Mouse (Mus musculus) intestine, embryonic 16.5 days (tissue): Measurements from ENCODE around the gene Gm10842. TPM values are rescaled to one million over a fixed set of nuclear protein-coding genes. Genes with fewer than 3 reads are reported as not detected.
"Not testable (repeated sequence)": the region's sequence is repeated elsewhere in the genome, so short reads cannot be mapped to it uniquely, and the experiment has no call there.

Source experiments
- ATAC-seq: fragments of 200-750 bp; cut with Nextera tagmentation; 2 replicates; pipeline ENCODE4 v1.8.0; 2017; ENCODE audit warnings: moderate TSS enrichment, moderate library complexity
- H3K27ac ChIP-seq: fragments of 300-500 bp; sonication (generic); 2 replicates; pipeline ENCODE4 v1.5.1; 2014; ENCODE audit warnings: mild to moderate bottlenecking, low read length
- H3K27me3 ChIP-seq: fragments of 300-500 bp; sonication (generic); replicated peaks from 2 replicates; pipeline ENCODE4 v1.6.1; 2014; ENCODE audit warnings: low read length, control low read depth, mixed read lengths; ENCODE audit not compliant: control insufficient read depth, insufficient read depth
- H3K36me3 ChIP-seq: fragments of 300-500 bp; sonication (generic); 2 replicates; pipeline ENCODE4 v1.6.1; 2014; ENCODE audit warnings: low read length, control low read depth; ENCODE audit not compliant: control insufficient read depth, insufficient read depth
- H3K4me1 ChIP-seq: fragments of 300-500 bp; sonication (generic); 2 replicates; pipeline ENCODE4 v1.6.1; 2014; ENCODE audit warnings: low read length, control low read depth, mixed read lengths; ENCODE audit not compliant: control insufficient read depth, insufficient read depth
- H3K4me2 ChIP-seq: fragments of 300-500 bp; sonication (generic); 2 replicates; pipeline ENCODE4 v1.6.1; 2014; ENCODE audit warnings: low read depth, low read length, control low read depth
- H3K4me3 ChIP-seq: fragments of 300-500 bp; sonication (generic); 2 replicates; pipeline ENCODE4 v1.5.1; 2014; ENCODE audit warnings: mild to moderate bottlenecking, low read length
- H3K9ac ChIP-seq: fragments of 300-500 bp; sonication (generic); 2 replicates; pipeline ENCODE4 v1.6.1; 2014; ENCODE audit warnings: low read depth, low read length
- H3K9me3 ChIP-seq: fragments of 300-500 bp; sonication (generic); 2 replicates; pipeline ENCODE4 v1.6.1; 2016; ENCODE audit warnings: low read length, control low read depth; ENCODE audit not compliant: control insufficient read depth
- WGBS: fragments of 180-500 bp; shearing (Covaris S2); extraction: QIAGEN DNeasy Blood & Tissue Kit; methylation state at CpG from one replicate; pipeline ENCODE4 v1.1.7; 2014; 5-methylcytosine and 5-hydroxymethylcytosine counted together
- polyA plus RNA-seq: library from polyadenylated mRNA; unstranded; fragments of >200 nt; fragmentation: Nextera tagmentation; extraction: Ambion mirVana; gene quantifications from 2 replicates; pipeline ENCODE4 v1.2.1, GENCODE M21; 2015

The Gm10842 gene
- polyA plus RNA-seq: not detected in 2 replicates

DNA sequence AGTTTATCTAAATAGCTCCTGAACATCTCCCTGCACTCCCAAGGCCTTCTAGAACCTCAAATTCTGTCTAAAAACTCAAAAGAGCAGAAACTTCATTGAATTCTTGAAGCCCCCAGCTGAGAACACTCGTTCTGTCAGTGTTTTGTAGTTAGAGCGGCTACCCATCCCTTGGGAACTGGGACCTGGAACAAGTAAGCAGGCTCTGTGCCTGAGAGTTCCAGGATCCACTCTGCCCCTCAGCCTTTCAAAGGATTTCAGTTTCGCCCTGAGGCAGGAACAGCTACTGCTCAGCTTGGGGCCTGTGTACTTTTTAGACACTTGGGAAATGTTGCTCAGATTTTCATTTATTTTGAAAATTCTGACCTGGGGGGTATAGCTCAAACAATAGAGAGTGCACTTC is at the start of gene Gm10842:
TSS of gene Gm10842 (plus strand) at position 301 of the 400 bp plus-strand sequence.
- Histone ChIP-seq H3K27ac (no peak within 1 kb of the TSS), H3K9ac (no peak within 1 kb of the TSS), H3K4me3 (no peak within 1 kb of the TSS), H3K27me3 (no peaks in the 10 kb centered on the region), H3K36me3 (no peaks in the 10 kb centered on the region), H3K4me1 (no peaks in the 10 kb centered on the region), H3K9me3 (no peaks in the 10 kb centered on the region), H3K4me2 (no peak within 1 kb of the TSS)
- 79% methylated on average over 3 of the region's 3 CpGs for WGBS
- no peak for ATAC-seq

DNA sequence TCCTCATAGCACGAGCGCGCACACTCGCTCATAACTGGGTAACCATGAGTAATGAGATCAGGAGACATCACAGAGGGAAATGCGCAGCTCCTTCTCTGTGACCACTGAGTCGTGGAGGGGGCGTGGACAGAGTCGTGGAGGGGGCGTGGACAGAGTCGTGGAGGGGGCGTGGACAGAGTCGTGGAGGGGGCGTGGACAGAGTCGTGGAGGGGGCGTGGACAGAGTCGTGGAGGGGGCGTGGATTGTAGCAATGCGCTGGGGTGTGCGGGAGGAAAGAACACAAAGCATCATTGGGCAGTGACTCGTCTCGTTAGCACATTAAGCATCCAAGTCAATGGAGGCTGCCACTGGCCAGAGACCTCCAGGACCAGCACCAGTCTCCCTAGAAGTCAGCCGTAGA is 34.2 kb upstream of the Gm10842 start:
- H3K27me3 ChIP-seq, H3K4me2 ChIP-seq, H3K4me1 ChIP-seq, H3K9ac ChIP-seq, H3K4me3 ChIP-seq, H3K27ac ChIP-seq, H3K9me3 ChIP-seq, H3K36me3 ChIP-seq, ATAC-seq: not testable (repeated sequence)
- WGBS: 75% methylated on average over 17 of the region's 22 CpGs

DNA sequence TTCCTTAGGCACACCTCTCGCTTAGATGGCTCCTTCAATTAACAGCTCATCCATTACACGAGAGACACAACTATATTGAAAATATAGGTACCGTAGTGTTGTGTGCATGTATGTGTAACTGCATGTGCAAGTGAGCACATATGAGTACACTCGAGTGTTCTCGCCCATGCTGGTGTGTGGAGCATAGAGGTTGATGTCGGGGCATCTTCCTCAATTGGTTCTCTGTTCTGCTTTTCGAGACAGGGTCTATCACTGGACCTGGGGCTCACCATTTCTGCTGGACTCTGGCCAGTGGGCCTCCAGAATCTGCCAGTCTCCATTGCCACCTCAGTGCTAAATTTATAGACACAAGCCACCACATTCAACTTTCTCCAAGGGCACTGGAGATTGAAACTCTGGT is 28.9 kb upstream of the Gm10842 start:
- WGBS: 85% methylated on average over 7 of the region's 7 CpGs
- no peaks in the 10 kb centered on the region for H3K9me3 ChIP-seq
- H3K27me3 ChIP-seq: no peaks in the 10 kb centered on the region
- no peak for ATAC-seq
- H3K4me3 ChIP-seq: no peak overlapping the region
- no peak overlapping the region for H3K9ac ChIP-seq
- no peaks in the 10 kb centered on the region for H3K4me1 ChIP-seq
- H3K36me3 ChIP-seq: no peaks in the 10 kb centered on the region
- H3K4me2 ChIP-seq: no peak overlapping the region
- no peak overlapping the region for H3K27ac ChIP-seq

DNA sequence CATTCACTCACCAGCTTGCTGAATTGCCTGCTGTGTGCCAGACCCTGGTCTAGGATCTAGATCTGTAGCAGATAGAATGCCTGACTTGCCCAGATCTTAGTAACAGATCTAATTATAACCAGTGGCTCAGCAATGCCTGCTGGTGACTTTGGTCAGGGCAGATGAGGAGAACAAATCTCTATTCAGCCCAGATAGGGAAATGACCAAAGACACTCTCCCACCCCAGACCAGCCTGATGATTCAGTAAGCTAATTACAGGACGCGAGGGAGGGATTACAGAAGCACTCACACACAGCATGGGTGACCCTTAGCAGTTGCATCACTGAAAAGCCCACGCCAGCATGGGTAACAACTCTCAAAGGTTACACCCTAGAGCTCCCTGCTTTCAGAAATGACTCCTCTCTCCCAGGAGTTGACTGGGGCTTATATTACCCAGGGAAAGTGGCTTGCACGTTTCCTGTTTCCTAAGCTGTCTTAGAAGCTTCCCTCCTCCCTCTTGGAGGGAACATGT is 26.1 kb upstream of the Gm10842 start:
- Histone ChIP-seq H3K9ac (no peak overlapping the region), H3K4me3 (no peak overlapping the region), H3K27me3 (no peaks in the 10 kb centered on the region), H3K4me2 (no peak overlapping the region), H3K9me3 (no peaks in the 10 kb centered on the region), H3K27ac (no peak overlapping the region), H3K4me1 (no peaks in the 10 kb centered on the region), H3K36me3 (no peaks in the 10 kb centered on the region)
- 29% methylated on average over 4 of the region's 4 CpGs for WGBS
- no peak for ATAC-seq

DNA sequence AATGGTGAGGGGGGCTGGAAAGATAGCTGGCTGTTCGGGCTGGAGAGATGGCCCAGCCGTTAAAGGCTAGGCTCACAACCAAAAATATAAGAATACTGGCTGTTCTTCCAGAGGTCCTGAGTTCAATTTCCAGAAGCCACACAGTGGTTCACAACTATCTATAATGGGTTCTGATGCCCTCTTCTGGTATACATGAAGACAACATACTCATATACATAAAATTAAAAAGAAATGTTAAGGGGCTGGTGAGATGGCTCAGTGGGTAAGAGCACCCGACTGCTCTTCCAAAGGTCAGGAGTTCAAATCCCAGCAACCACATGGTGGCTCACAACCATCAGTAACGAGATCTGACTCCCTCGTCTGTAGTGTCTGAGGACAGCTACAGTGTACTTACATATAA is 24.9 kb upstream of the Gm10842 start:
- not testable (repeated sequence) for H3K4me1 ChIP-seq, H3K27ac ChIP-seq, H3K4me3 ChIP-seq, H3K4me2 ChIP-seq, H3K27me3 ChIP-seq, H3K9ac ChIP-seq, ATAC-seq, H3K9me3 ChIP-seq, H3K36me3 ChIP-seq
- WGBS: 79% methylated on average over 5 of the region's 5 CpGs

DNA sequence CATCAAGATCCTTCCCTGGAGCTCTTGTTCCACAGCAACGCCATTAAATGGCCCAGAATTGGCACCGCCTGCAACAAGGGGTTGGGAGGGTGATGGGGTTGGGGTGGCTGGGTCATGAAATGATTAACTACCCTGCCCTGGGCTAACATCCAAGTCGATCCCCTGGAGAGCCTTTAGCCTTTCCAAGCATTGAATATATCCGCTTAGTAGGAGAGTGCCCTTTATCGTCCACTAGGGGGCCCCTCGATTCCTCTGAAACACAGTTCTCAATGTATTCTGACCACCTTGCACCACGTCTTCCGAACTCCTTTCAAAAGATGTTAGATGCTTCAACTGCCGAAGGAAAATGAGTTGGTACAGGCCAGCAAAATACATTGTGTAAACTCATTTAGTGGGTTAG is 22.7 kb upstream of the Gm10842 start:
- Histone ChIP-seq H3K27me3 (no peaks in the 10 kb centered on the region), H3K36me3 (no peaks in the 10 kb centered on the region), H3K27ac (no peak overlapping the region), H3K9ac (no peak overlapping the region), H3K9me3 (no peaks in the 10 kb centered on the region), H3K4me3 (no peak overlapping the region), H3K4me2 (no peak overlapping the region), H3K4me1 (peaks cover 10% of the 10 kb centered on the region)
- 11% methylated on average over 9 of the region's 9 CpGs for WGBS
- peak; percentile 32; the same call in 1 of the 2 replicates for ATAC-seq

DNA sequence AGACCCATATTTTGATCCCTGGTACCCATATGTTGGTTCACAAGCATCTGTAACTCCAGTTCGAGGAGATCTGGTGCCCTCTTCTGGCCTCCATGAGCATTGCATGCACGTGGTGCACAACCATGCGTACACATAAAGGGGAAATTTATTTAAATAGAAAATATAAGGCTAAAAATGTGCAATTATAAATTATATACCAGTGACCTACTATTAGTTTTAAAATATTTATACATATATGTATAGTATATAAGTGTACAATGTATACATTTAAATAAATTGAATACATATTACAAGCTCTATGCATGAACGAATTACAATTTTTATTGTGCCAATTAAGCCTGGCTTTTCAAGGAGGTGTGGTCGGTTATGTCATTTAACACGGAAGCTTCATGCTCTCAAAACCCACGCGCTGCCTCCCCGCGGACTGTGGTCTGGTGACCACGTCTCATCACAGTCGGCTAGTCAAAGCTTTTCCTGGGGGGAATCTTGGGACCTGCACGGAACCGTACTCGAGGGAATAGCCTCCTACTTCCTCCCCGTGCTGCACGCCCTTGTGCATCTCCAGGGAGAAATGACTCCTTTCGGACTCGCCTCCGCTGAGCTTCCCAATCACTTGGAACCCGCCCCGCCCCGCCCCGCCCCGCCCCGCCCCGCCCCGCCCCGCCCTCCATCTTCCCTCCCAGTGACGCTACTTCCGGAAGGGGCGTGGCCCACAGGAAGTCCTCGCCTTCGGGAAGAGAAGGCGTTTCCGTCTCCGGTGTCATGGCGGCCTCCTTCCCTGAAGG is 20.8 kb upstream of the Gm10842 start, which contains the start of gene Mettl2:
TSS of gene Mettl2 (plus strand) at position 691 of the 785 bp plus-strand sequence.
- H3K4me1 ChIP-seq: peaks cover 10% of the 10 kb centered on the region
- H3K9ac ChIP-seq: peak within 1 kb of the TSS; percentile 83
- peak; percentile 93 for ATAC-seq
- H3K9me3 ChIP-seq: no peaks in the 10 kb centered on the region
- H3K36me3 ChIP-seq: peaks cover 9% of the 10 kb centered on the region; the same call in 1 of the 2 replicates
- peak within 1 kb of the TSS; percentile 85 for H3K4me2 ChIP-seq
- no peaks in the 10 kb centered on the region for H3K27me3 ChIP-seq
- WGBS: 2% methylated on average over 29 of the region's 38 CpGs
- peak within 1 kb of the TSS; percentile 98 for H3K4me3 ChIP-seq
- H3K27ac ChIP-seq: peak within 1 kb of the TSS; percentile 79

DNA sequence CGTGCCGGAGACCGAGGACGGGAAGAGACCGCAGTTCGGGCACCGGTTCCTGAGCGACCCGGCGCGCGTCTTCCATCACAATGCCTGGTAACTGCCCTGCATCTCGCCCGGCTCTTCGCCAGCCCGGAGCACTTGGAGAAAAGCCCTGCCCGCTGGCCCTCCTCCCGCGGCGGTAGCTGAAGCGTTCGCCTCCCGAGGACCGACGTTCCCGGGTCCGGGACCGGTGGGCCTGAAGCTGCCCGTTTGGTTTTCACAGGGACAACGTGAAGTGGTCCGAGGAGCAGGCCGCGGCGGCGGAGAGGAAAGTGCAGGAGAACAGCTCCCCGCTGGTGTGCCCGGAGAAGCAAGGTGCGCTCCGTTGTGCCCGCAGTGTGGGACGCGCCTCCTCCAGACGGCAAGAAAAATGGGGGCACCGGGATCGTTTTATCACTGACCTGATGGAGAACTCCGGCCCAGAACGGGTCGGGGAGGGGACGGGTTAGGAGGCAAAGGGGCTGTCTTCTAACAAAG is 20.1 kb upstream of the Gm10842 start:
- peak; percentile 50 for ATAC-seq
- Histone ChIP-seq H3K4me3 (peak overlapping the region; percentile 98), H3K4me1 (peaks cover 10% of the 10 kb centered on the region), H3K36me3 (peaks cover 13% of the 10 kb centered on the region), H3K9me3 (no peaks in the 10 kb centered on the region), H3K9ac (peak overlapping the region; percentile 83), H3K27ac (no peak overlapping the region), H3K4me2 (peak overlapping the region; percentile 85), H3K27me3 (no peaks in the 10 kb centered on the region)
- under 1% methylated on average over 48 of the region's 49 CpGs for WGBS

DNA sequence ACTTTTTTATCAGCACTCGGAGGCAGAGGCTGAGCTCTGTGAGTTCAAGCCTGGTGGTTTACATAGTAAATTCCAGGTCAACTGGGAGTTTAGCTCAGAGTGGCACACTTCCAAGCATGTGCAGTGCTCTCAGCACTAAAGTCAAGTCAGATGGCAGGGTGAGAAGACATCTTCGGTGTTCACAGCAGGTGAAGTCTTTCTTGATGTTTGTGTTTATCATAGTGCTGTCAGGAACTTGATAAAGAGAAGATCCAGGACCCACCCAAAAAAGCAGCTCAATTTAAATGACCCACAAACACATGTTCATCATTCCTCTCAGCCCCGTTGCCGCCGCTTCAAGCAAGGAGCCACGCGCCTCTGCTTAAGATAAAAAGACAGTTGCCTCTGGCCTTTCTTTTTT is 11.0 kb upstream of the Gm10842 start:
- Histone ChIP-seq H3K4me1 (no peaks in the 10 kb centered on the region), H3K9me3 (no peaks in the 10 kb centered on the region), H3K36me3 (peaks cover 41% of the 10 kb centered on the region), H3K4me2 (no peak overlapping the region), H3K4me3 (no peak overlapping the region), H3K27me3 (no peaks in the 10 kb centered on the region), H3K27ac (no peak overlapping the region), H3K9ac (no peak overlapping the region)
- ATAC-seq: no peak
- WGBS: 79% methylated on average over 7 of the region's 7 CpGs
